Mouse (Mus musculus): ENCODE data around the gene Eva1b.

The Eva1b gene

DNA sequence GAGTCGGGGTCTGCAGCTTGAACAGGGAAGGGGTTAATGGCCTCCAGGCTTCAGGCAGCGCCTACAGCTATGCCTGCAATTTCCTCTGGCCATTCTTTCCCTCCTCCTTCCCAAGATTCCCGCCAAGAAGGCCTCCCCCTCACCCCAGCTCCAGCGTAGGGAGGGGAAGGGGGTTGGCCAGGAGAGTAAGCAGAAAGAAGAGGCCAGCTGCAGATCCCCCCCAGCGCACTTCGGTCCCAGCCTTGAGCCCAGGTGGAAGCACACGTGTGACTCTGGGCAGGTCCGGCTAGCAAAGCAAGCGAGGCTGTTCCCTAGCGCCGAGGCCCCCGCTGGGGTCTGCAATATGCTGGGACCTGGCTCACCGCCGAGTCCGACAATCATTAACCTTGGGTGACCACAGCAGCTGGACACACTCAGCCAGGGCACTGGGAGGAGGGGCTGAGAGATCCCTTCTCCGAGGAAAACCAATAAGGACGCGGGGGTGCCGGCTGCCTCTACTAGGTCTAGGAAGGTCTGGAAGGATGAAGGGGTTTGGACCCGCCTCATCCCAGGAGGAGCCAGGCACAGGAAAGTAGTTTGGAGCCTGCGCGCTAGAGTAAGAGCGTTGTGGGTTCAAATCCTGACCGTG lies at the start of gene Eva1b:
Gene Eva1b (plus strand): TSS at position 212 of the 628 bp plus-strand sequence.
- DNase-seq = no peak

DNA sequence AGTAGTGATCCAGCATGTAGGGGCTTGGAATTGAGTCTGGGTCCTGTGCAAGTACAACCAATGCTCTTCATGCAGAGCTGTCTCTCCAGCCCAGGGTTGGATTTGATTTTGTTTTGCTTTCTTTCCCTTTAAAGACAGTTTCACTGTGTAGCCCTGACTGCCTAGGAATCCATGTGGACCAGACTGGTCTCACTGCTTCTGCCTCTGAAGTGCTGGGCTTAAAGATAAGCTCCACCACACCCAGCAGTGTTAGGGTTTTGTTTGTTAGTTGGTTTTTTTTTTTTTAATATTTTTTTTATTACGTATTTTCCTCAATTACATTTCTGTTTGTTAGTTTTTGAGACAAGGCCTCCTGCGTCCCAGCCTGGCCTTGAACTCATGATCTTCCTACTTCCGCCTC lies 48.2 kb upstream of the Eva1b start:
- no peak for DNase-seq

DNA sequence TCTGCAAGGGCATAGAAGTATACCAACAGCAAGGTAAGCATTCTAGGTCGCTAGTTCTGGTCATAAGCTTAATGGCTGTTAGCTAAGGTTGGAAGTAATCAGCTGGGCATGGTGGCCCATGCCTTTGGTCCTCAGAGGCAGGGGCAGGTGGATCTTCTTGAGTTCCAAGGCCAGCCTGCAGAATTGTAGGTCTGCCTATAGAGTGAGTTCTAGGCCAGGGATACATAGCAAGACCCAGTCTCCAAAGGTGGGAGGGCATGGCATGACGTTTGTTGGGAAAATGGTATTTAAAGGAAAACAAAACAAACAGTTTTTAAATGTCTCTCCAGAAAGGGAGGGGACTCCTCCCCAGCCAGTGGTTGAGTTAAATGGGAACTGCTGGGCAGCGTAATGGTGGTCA lies 46.8 kb upstream of the Eva1b start:
- DNase-seq = no peak

DNA sequence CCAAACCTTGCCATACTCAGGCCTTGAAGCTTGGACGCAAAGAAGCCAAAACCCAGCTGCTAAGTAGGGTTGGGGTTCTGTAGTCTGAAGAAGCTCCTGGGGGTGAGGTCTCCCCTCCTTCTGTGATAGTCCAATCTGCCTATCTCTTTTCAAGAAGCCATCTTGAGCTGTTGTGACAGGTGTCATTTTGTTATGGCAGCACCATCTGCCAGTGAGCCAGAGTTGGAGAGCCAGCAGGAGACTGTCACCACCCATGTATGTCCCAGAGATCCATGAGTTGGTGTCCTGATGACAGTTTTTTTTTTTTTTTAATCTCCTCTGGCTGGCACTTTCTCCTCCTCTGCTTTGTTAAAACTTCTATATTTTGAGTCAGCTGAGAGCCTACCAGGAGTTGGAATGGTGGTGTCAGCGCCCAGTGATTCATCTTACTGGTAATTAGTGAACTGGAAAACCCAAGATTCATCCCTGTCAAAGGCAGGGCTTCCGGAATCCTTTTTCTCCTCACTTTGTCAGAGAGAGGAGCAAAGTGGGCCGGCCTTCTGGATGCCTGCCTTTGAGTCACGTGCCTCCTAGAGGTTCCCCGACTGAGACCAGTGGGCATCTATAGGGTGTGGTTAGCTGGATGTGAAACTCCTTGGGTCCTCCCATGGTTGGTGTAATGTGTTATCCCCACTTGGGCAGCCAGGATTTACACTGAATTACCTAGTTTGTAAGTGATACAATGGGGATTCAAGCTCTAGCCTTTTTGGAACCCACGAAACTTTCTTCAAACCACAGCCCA lies 45.3 kb upstream of the Eva1b start:
- DNase-seq = no peak

DNA sequence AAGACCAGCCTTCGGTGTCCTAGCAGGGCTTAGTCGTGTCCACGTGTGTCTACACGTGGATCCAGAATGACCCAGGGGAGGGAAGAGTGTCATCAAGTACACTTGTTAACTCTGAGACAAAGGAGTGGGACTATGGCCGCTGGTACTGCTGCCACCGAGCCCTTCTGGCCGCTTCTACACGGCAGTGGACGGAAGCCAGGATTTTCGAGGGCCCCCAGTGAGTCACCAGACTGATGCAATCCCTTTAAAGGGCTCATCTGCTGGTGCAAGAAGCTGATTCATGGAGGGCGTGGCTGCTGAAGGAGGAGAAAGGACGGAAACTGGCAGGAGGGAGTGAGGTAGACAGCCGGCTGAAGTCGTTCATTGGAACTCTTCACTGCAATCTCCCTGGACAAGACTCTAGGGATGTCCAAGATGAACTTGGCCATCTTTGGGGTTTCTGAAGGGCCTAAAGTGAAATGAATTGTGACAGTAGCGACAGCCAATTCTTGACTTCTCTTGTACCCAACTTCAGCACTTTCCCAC lies 44.4 kb upstream of the Eva1b start:
- peak; percentile 57 for DNase-seq

DNA sequence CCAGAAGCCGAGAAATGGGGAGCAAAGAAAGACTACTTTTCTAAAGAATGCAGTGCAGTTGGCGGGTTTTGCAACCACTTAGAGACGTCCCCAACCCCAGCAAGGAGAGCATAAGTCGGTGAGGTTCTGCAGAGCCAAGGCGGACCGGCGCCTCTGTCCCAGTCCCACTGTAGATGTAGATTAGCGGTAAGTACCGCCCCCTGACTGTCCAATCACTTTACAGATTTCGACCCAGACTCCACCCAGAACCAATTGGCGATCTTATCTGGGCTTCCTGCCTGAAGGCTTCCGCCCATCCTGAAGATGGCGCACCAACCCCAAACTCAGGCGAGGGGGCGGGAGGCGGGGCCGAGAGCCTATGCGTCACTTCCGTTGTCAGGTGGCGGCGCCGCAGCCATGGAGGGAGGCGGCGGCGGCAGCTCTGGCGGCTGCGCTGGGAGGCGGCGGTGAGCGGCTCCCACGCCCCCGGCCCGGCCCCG lies 43.9 kb upstream of the Eva1b start, which contains the start of gene Stk40:
Gene Stk40 (plus strand): TSS at position 368 of the 479 bp plus-strand sequence.
- DNase-seq = peak; percentile 97

DNA sequence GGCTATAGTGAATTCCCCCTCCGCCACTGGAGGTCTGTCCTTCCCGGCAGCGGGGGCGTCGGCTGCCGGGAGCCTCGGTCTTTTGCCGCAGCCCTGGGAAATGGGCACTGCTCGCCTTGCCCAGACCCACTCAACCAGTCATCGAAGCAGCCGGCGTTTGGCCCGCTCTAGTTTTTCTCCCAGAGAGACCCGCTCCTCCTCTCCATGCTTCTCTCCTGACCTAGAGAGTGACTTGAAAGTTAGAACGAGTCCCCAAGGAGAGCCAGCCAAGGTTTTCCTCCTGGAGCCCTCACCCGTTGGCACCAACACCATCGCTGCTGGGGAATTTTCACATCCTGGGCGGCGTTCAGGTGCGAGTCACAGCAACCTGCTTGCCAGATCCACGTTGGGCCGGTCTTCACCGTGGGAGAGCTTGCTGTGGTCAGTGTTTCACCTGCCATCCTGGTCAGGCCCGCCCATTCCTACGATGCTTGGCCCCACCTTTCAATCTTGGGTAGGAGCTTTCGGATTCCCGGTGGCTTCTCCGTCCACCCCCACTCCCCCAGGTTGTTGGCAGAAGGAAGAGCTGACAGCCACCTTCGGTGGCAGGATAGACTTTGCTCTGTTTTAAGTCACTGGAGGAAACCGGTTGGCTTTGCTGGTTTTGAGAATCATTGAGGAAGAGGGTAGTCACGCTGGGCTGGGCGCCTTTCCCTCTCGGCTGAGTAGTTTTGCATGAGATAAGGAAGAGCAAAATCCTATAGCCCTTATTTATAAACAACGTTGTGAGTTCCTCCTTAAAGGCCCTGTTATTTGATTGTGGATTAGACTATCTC lies 43.1 kb upstream of the Eva1b start:
- peak; percentile 39 for DNase-seq

DNA sequence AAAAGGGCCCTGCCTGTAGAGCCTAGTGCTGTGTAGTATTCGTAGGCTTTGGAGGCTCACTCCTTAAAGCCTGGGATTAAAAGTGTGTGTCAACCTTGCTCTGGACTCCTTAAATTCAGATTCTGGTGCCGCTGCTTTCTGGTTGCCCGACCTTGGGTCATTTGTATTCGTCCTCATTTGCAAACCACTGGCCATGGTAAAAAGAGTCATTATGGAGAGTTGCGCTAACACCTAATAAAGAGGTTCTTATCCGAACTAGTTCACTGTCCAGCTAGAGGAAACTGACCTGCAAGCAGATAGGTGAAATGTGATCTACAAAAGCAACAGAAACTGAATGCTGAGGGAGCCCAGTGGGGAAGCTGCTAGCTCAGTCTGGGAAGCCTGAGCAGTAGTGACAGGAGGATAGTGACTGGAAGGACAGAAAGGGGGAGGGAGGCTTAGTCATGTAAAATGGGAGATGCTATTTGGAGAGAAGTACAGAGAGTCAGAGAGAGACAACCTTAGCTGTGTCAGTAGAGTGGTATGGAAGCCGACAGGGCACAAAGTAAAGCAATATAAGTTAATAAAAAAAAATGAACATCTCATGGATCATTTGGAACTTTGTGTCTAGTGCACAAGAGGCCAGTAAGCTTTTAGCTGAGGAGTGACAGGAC lies 42.3 kb upstream of the Eva1b start:
- DNase-seq = no peak

DNA sequence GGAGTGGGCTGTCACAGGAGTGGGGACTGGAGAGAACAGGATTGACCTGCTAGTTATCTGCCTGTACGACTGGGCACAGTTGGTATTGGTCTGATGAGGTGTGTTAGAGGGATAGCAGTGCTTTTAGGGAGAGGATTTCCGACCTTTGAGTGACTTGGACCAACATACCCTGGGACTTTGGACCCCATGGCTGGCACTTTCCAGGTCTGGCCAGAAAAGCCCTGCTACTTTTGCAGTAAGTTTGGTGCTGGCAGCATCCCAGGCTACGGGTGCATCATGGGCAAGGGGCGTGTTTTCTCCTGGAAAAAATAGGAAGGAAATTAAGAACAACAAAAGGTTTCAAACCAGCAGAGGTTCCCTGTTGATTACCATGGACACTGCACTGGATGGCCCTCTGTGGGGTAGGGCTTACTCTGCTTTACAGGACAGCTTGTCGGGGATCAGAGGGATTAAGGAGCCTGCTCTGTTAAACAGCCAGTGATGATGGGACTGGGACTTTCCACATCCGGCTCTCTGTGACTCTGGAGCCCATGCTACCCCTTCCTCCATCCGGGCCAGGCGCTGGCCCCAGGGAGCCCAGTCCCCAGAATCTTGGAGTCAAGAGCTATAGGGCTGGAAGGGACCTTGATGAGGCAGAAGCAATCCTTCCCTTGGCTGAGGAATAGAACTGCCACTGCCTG lies 39.3 kb upstream of the Eva1b start:
- no peak for DNase-seq

DNA sequence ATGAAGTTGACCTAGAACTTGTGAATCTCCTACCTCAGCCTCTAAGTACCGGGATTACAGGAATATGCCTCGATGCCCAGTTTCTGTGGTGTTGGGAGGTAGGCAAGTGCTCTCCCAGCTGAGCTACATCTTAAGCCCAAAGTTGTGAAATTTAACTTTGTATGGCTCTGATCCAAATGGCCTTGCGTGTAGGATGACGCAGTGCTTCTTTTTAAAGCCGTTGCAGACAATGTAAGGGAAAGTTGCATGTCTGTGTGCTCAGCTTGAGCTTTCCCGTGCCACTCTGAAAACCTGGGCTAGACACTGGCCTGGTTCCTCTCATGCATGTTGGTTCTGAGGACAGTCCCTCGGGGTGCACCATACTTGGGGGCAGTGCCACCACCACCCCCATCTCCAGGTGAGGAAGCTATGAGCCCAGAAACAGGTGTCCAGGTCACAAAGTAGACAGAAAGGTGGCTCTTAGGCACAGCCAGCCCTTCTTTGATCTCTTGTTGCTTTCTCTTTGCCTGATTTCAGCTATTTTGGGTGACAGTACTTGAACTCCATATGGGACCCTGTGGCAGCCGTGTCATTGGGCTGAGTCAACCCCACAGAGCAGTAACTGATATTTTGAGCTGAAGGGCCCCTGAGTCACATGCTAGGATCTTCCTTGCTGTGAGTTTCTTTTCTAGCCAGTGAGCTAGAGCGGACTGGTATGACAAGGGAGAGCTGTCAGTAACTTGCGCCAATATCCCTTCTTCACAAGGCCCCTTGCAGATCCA lies 37.8 kb upstream of the Eva1b start:
- peak; percentile 11 for DNase-seq

DNA sequence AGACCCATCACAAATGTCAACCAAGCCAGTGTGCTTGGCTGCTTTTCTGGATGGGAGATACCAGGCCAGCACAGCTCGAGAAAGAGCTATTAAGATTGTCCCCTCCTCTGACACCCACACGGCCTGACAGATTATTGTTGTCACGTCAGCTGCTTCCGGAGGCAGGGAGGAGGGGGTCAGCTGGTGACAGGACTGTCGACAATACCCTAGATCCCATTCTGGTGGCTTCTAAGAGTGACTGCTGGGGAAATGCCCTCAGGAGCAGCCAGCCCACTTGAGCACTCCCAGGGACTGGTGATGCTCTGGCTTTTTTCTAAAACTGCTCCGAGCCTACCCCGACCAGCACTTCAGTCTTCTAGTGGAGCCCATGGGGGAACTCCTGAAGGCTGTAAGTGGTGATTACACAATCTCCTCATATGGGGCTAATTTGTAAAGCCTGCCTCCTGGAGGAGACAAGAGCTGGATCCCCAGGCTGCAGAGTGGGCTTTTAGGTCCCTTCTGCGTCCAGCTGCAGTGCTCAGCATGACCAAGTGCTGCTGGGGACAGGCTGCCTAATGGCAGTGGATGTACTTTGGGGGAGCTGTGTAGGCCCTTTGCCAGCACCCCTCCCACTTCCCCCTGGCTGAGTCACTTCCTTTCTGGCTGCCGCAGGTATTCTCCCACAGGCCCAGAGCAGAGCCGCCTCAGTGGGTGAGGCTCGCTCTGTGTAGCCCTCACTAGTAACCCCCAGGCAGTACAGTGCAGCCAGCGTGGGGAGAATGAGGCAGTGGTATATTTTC lies 37.0 kb upstream of the Eva1b start:
- peak; percentile 83 for DNase-seq

DNA sequence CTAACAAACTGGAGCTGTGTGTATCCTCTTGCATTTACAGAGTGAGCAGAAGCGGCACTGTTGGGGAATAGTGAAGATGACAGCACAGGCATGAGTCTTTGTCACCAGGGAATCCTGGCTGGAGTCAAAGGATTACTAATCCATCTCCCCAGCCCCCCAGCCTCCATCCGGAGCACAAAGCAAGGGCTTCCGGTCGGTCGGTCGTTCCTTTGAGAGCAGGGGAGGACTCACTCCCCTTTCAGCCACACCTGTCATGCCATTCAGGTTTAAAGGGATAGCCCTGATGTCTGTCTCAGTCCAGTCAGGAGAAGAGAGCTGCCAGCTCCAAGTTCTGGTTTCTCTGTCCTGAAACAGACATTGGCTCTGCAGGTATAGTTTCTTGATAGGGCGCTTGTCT lies 36.4 kb upstream of the Eva1b start:
- no peak for DNase-seq

DNA sequence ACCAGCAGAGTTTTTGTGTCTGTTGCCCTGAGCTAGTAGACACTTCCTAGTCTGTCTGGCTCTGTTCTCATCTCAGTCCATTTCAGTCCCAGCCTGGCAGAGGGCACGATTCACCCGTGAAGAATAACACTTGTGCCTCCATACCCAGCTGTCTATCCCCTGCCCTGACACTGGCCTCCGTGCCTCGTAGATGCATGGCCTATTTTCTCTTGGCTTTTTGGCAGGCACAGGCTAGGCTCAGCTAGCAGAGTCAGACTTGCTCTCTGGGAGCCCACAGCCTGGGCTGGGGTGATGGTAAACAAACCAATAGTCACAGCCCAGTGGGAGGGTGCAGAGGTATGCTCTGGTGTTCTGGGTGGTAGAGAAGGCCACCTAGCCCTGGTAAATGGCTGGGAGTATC lies 34.3 kb upstream of the Eva1b start:
- DNase-seq = no peak

DNA sequence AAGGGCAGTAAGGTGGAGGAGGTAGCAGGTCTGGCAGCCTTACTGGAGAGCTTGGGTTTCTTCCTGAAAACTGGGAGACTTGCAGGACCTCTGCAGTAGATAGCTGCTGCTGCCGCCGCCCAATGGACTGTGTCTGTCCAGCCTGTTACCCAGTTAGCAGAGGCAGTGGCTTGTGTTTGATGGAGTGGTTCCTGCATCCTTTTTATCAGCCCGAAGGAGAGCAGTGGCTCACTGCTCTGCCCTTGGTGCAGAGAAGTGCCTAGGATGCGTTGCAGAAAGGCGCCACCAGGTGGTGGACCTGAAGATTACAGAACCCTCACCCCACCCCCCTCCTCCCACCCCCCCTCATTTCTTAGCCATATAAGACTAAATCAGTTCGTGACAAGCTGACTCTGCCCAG lies 33.6 kb upstream of the Eva1b start:
- DNase-seq = peak; percentile 75

DNA sequence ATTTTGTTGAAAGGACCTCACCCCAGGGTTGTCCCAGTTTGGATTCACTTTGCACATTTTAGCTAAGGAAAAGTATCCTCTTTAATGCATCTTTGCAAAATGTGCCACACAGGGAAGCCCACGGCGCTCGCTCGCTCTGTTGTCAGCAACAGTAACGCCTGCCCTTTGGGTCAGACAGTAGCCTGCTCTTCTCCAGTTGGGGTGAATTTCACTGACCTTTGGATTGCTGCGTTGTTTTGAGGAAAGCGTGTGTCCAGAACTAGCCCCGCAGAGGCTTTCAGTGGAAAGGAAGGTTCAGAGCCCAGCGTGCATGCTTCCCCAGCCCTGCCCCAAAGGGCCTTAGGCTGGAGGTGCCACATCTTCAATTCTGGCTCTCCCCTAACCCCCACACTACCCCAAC lies 32.1 kb upstream of the Eva1b start:
- no peak for DNase-seq

DNA sequence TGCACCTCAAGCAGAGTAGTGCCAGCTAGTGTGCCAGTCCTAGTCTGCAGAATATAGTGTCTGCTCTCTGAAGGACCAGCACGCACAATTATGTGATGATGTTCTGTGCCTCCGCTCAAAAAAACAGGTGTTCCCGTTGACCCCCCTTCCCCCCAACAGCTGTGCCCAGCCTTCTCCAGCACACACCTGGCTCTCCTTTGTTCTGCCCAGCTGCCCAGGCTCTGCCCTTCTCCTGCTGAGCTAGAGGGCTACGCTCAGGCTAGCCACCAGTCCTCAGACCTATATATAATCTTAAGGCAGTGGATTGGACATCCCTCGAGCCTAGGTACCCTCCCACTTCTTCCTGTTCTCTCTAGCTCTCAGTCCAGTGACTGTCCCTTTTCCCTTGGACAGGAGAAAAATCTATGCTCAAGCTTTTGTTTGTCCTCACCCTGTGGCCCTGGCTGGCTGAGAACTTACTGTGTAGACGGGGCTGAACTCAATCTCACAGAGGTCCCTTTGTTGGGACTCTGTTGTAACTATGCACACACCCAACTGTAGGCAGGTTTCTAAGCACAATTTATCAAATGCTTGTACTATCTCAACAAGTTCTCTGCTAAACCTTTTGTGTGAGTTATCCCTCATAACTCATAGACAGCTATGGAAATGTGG lies 31.5 kb upstream of the Eva1b start:
- no peak for DNase-seq

DNA sequence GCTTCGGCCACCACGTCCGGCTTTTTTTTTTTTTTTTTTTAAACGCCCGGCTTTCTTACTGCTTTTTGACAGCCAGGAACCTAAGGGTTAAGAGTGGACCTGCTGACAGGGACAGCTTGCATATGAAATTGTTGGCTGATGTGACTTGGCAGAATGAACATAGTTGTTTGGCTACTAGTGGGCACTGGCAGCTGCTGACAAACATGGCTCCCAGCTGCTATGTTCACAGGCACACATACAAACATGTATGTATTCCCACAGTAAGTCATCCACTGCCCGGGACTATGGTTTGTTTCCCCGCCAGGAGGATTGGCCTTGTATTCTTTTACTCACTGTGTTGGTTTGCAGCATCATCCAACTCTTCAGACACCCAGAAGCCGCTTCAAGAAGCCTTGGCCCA lies 30.4 kb upstream of the Eva1b start:
- no peak for DNase-seq

DNA sequence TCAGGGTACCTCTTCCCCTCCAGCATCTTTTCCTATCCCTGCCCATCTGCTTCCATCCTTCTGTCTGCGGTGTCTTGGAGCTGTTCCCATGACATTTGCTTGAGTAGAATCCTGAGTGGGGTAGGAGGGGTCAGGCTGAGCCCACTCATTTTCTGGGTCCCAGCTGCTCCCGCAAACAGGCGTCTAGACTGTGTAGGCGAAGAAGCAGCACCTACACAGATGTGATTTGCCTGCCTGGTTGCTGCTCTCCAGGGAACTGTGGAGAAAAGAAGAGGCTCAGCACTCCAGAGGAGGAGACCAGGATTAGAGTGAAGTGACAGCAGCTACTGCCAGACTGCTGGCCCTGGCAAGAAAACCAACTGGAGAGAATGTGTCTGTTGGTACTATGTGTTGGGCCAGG lies 28.9 kb upstream of the Eva1b start:
- no peak for DNase-seq

DNA sequence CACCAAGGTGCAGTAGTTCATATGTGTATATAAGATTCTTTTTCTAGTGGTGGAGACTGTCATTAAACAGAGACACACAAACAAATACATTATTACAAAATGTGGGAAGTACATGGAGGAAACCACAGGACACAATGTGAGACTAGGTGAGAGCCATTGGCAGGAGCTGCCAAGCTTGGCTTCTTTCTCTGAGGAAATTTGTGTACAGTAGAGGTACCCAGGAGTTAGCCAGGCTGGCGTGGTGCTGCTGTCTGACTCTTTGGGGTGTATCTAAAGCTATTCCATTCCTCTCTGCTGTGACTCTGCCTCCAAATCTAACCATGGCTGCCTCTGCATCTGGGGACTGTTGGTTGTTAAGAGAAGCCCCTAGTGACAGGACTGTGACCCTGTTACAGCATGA lies 28.5 kb upstream of the Eva1b start:
- DNase-seq = no peak

DNA sequence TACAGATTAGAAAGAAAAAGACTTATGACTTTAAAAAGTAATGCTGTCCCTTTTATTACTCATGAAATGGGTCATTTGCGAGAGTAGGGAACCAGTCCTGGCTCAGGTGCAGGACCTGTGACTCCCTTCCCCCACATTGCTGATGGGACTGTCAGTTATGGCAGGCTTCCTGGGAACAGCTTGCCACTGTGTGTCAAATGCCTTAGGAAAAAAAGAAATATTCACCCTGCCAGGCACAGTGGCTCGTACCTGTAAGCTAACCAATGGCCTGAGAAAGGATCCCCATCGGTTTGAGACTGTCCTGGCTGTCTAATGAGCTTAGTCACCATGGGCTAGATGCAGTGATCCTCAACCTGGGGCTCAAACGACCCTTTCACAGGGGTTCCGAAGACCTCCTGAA lies 27.5 kb upstream of the Eva1b start:
- DNase-seq = no peak

All from thymus, postnatal 25 days (tissue).